Mouse (Mus musculus) T-helper 17 cell (primary cell): ENCODE data around the gene Zfp677.
"Not testable (repeated sequence)": the region's sequence is repeated elsewhere in the genome, so short reads cannot be mapped to it uniquely, and the experiment has no call there.

Experiments
- in situ Hi-C, 2 experiments: fragments of 300-600 bp; cut with MboI, MseI; formaldehyde crosslinking; loops; 1 replicate in 1 of 2; 2 replicates in 1 of 2; pipeline ENCODE4 v1.15.1; 2025; ENCODE audit warnings: high pct_unique_total_duplicates in 2 of 2

Gene Zfp677

GRCm38 (mm10) chr17:21383391-21384056 is at the start of gene Zfp677:
TSS of gene Zfp677 (plus strand) at chr17:21383748.
- in situ Hi-C loops = loop anchor here in 1 of 2 experiments (5.0 to 10.0 kb wide), 2 partner anchors 366 to 429 kb away; no protein-coding TSS in a partner anchor

DNA sequence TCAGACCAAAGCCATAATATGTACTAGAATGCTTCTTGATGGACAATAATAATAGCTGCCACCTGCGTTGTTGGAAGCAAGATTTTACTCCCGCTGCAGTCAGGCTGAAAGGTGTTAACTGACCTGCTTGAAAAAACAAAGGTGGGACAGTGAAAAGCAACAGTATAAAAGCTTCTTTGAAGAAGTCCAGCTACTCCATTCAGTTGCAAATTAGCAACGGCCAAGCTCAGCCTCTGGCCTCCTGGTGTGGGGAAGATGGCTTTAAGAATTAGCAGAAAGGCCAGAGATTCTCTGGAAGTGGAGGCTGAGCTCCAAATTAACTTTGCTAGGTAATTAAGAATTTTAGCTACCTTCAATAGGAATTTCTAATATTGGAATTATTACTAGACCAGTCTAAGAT is 15.5 kb upstream of the Zfp677 start:
- in situ Hi-C loops = loop anchor here in 1 of 2 experiments (5.0 kb wide), 1 partner anchor 51 kb away; no protein-coding TSS in a partner anchor

DNA sequence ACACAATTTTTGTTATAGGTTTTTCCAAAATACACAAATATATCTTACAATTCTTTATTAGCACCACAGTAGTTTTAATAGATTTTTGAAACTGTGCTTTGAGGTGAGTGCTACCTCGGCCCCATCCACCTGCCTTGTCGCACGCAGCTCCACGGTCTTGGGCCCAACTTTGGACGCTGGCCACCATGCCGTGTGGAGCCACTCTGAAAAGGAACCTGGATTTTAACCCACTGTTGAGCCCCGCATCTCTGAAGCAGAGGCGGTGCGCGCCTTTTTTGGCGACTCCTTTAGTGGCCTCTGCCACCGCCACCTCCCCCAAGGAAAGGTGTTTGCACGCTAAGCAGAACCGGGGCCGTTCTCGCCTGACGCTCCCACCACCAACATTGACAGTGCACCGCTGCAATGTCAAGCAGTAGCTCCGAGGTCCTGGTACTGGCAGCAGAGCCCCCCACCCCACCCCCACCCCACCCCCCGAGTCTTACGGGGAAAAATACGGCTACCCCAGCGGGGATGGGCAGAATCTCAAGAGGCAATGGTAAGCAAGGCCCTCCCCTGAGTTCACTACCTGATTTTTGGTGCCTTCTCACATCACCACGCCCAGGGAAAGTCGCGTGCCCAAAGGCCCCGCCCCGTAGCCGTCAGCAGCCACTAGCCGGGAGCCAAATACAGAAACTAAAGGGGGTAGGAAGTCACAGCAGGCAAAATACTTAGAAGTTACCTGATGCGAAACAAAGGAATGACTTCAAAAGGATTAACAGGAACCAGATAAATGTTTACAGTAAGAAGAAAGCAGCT is 13.4 kb upstream of the Zfp677 start:
- in situ Hi-C loops = loop anchor here in 1 of 2 experiments (5.0 kb wide), 1 partner anchor 53 kb away; no protein-coding TSS in a partner anchor

DNA sequence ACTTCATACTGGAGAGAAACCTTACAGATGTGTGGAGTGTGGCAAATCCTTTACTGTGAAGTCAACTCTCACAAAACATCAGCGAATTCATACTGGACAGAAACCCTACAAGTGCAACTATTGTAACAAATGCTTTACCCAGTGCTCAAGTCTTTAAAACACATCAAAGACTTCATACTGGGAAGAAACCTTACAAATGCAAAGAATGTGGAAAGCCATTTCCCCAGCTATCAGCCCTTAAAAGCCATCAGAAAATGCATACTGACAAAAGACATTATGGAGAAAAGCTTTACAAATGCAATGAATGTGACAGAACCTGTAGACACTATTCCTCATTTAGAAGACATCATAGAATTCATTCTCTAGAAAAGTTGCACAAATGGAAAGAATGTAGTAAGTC is 8.2 kb upstream of the Zfp677 start:
- in situ Hi-C loops = no loop called here

DNA sequence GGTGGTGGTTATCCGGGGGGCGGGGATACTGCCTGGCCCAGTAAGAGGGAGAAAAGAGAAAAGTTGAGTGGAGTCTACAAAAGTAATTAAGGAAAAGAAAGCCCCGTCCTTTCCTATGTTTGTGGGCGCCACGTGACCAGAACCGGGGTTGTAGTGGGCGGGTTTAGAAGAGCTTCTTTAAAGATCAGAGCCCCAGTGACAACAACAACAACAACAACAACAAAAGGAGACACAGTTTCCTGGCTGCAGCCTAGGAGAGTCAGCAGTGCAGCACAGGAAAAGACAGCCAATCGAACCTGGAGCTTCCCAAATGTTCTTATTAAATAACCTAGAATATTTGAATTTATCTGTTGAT is 486 bp downstream of the Zfp677 start:
- in situ Hi-C loops = loop anchor here in 1 of 2 experiments (5.0 to 10.0 kb wide), 2 partner anchors 367 to 429 kb away; no protein-coding TSS in a partner anchor

- in situ Hi-C loops = loop anchor here in 1 of 2 experiments (5.0 kb wide), 1 partner anchor 186 kb away; no protein-coding TSS in a partner anchor
Observed at GRCm38 (mm10) chr17:21422664-21423599, 39.4 kb downstream of the Zfp677 start, which contains the start of gene Zfp54. TSS of gene Zfp54 (plus strand) at chr17:21423227.

DNA sequence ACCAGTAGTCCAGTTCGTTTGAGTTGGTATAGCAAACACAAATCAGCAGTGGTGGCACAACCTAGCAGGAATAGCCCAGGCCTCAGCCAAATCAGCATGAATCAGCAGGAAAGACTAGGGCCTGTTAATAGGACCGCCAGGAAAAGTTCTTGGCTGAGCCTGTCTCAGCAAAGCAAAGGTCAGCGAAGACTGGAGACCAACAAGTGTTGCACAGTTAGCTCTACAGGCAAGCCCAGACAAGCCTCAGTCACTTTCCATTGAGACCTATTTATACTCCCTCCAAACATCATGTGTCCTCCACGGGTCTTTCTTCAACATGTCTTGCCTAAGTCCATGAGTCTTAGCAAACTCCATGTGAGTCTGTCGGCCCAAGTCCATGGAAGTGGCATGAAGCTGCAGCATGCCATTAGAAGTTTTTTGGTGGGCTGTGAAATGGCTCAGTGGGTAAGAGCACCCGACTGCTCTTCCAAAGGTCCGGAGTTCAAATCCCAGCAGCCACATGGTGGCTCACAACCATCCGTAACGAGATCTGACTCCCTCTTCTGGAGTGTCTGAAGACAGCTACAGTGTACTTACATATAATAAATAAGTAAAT is 55.4 kb downstream of the Zfp677 start:
- in situ Hi-C loops = not testable (repeated sequence)
